Mouse (Mus musculus) colon, adult 2 months (tissue): Measurements from ENCODE around the gene Gdpd5. TPM values are rescaled to one million over a fixed set of nuclear protein-coding genes. Genes with fewer than 3 reads are reported as not detected.

ENCODE experiments used
- polyA plus RNA-seq: library from polyadenylated mRNA; depleted of rRNA; stranded (reverse); fragments of >200 nt; gene quantifications from 2 replicates; pipeline ENCODE4 v1.2.3, GENCODE M21; 2012; rRNA removed

The Gdpd5 gene
- 12.0 and 12.9 TPM in 2 replicates for polyA plus RNA-seq

GRCm38 (mm10) chr7:99381214-99382087 lies at the start of gene Gdpd5:
Gene Gdpd5, plus strand, starts transcription at chr7:99381414.

GRCm38 (mm10) chr7:99352526-99353400 lies 28.5 kb upstream of the Gdpd5 start, which contains the start of gene Serpinh1:
Gene Serpinh1, minus strand, starts transcription at chr7:99353239.

GRCm38 (mm10) chr7:99465811-99466210 lies 84.6 kb downstream of the Gdpd5 start, which contains the start of gene Klhl35:
Gene Klhl35, plus strand, starts transcription at chr7:99466004.

GRCm38 (mm10) chr7:99483271-99483923 lies 102.2 kb downstream of the Gdpd5 start, which contains the start of gene Rps3:
Gene Rps3, minus strand, starts transcription at chr7:99483738.

Other genes starting within 250 kb of the Gdpd5 start
- gene Uvrag, start 240.3 kb upstream of the Gdpd5 start, polyA plus RNA-seq, result 29.4 and 40.0 TPM in 2 replicates
- gene Dgat2, start 198.7 kb upstream of the Gdpd5 start, polyA plus RNA-seq, result 75.3 and 82.0 TPM in 2 replicates
- gene Mogat2, start 142.8 kb upstream of the Gdpd5 start, polyA plus RNA-seq, result 1.4 and 6.1 TPM in 2 replicates
- 5.1 and 6.2 TPM in 2 replicates for gene Map6, start 114.0 kb upstream of the Gdpd5 start, polyA plus RNA-seq
- gene Serpinh1, start 28.2 kb upstream of the Gdpd5 start, polyA plus RNA-seq, result 236 and 275 TPM in 2 replicates
- gene Klhl35, start 84.6 kb downstream of the Gdpd5 start, polyA plus RNA-seq, result 0.44 and 0.60 TPM in 2 replicates
- 244 and 255 TPM in 2 replicates for gene Rps3, start 102.3 kb downstream of the Gdpd5 start, polyA plus RNA-seq
- gene Arrb1, start 154.1 kb downstream of the Gdpd5 start, polyA plus RNA-seq, result 42.7 and 55.7 TPM in 2 replicates
- gene Tpbgl, start 245.7 kb downstream of the Gdpd5 start, polyA plus RNA-seq, result 5.4 and 5.7 TPM in 2 replicates